Mouse (Mus musculus) B cell, adult 62 days (primary cell): ENCODE results near the gene Kazald1. TPM values are rescaled to one million over a fixed set of nuclear protein-coding genes. Genes with fewer than 3 reads are reported as not detected.

Experiments
- total RNA-seq: library from RNA; stranded (reverse); gene quantifications from 4 replicates; pipeline ENCODE4 v1.2.4, GENCODE M21; 2023

The Kazald1 gene
- 0.57 TPM in 1 of 4 replicates, not detected in the others for total RNA-seq

GRCm38 (mm10) chr19:45074580-45075322 is at the start of gene Kazald1:
TSS of gene Kazald1 (plus strand) at chr19:45075241.

GRCm38 (mm10) chr19:45045651-45046050 is 29.4 kb upstream of the Kazald1 start, which contains the start of gene Pdzd7:
TSS of gene Pdzd7 (minus strand) at chr19:45045717.

GRCm38 (mm10) chr19:45047417-45047934 is 27.6 kb upstream of the Kazald1 start, which contains the start of gene Sfxn3:
TSS of gene Sfxn3 (plus strand) at chr19:45047503.

Other genes starting within 250 kb of the Kazald1 start
- gene Slf2, start 144.1 kb upstream of the Kazald1 start, total RNA-seq, result 80.9 to 87.3 TPM (median 82.6 TPM) in 4 replicates
- 0.39 to 1.1 TPM (median 0.61 TPM) in 4 replicates for gene Sema4g, start 86.1 kb upstream of the Kazald1 start, total RNA-seq
- 10.7 to 13.0 TPM (median 12.4 TPM) in 4 replicates for gene Twnk, start 69.6 kb upstream of the Kazald1 start, total RNA-seq
- gene Mrpl43, start 68.8 kb upstream of the Kazald1 start, total RNA-seq, result 27.4 to 31.5 TPM (median 29.9 TPM) in 4 replicates
- gene Lzts2, start 60.8 kb upstream of the Kazald1 start, total RNA-seq, result 0.83 to 2.2 TPM (median 1.1 TPM) in 4 replicates
- gene Pdzd7, start 29.5 kb upstream of the Kazald1 start, total RNA-seq, result not detected in 4 replicates
- gene Sfxn3, start 27.7 kb upstream of the Kazald1 start, total RNA-seq, result 20.5 to 39.2 TPM (median 22.7 TPM) in 4 replicates
- 1.0 TPM in 1 of 4 replicates, not detected in the others for gene Tlx1, start 75.4 kb downstream of the Kazald1 start, total RNA-seq
- not detected in 4 replicates for gene Lbx1, start 160.6 kb downstream of the Kazald1 start, total RNA-seq